Mouse (Mus musculus) erythroblast, embryonic 14.5 days (primary cell): ENCODE results near the gene Slc38a10. TPM values are rescaled to one million over a fixed set of nuclear protein-coding genes. Genes with fewer than 3 reads are reported as not detected.

Experiments used
- H3K27me3 ChIP-seq: 2 replicates; pipeline ENCODE4 v1.6.1; 2012; ENCODE audit warnings: inconsistent platforms; ENCODE audit not compliant: control insufficient read depth
- H3K36me3 ChIP-seq: 2 replicates; pipeline ENCODE4 v1.6.1; 2012; ENCODE audit warnings: mild to moderate bottlenecking, inconsistent platforms; ENCODE audit not compliant: control insufficient read depth
- H3K4me1 ChIP-seq: 2 replicates; pipeline ENCODE4 v1.6.1; 2012; ENCODE audit warnings: inconsistent platforms; ENCODE audit not compliant: control insufficient read depth
- H3K4me3 ChIP-seq: replicated peaks from 2 replicates; pipeline ENCODE3; 2012; ENCODE audit warnings: moderate library complexity, mild to moderate bottlenecking, inconsistent platforms
- H3K9me3 ChIP-seq: 2 replicates; pipeline ENCODE4 v1.6.1; 2012; ENCODE audit warnings: low read length, inconsistent platforms, mixed read lengths; ENCODE audit not compliant: control insufficient read depth
- GATA1 ChIP-seq: IDR thresholded peaks from 2 replicates; pipeline ENCODE4 v1.6.1; 2012; ENCODE audit warnings: low read length, inconsistent platforms, mixed read lengths
- TAL1 ChIP-seq: IDR thresholded peaks from 3 replicates; pipeline ENCODE4 v1.6.1; 2012; ENCODE audit warnings: low read length, inconsistent platforms, mixed read lengths
- polyA plus RNA-seq: library from polyadenylated mRNA; stranded (reverse); fragments of >175 nt; gene quantifications from 2 replicates; pipeline ENCODE4 v1.2.3, GENCODE M21; 2012

The Slc38a10 gene
- polyA plus RNA-seq, 1 experiment: 6.2 TPM

GRCm38 (mm10) chr11:120149510-120150200, 1.5 kb downstream of the Slc38a10 start:
- no peaks in the 10 kb centered on the region for H3K27me3 ChIP-seq
- peaks cover 49% of the 10 kb centered on the region for H3K4me1 ChIP-seq
- no peaks in the 10 kb centered on the region for H3K9me3 ChIP-seq
- peak overlapping the region; percentile 100 for H3K4me3 ChIP-seq
- no peak for TF ChIP-seq TAL1
- TF ChIP-seq GATA1: no peak
- peaks cover 38% of the 10 kb centered on the region for H3K36me3 ChIP-seq

- TF ChIP-seq TAL1 (no peak), GATA1 (no peak)
- Histone ChIP-seq H3K4me3 (no peak overlapping the region), H3K4me1 (peaks cover 56% of the 10 kb centered on the region), H3K36me3 (peaks cover 50% of the 10 kb centered on the region), H3K9me3 (no peaks in the 10 kb centered on the region), H3K27me3 (no peaks in the 10 kb centered on the region)
These were observed 2.8 kb downstream of the Slc38a10 start for GRCm38 (mm10) chr11:120148201-120148855.

- Histone ChIP-seq H3K9me3 (no peaks in the 10 kb centered on the region), H3K36me3 (peaks cover 83% of the 10 kb centered on the region), H3K27me3 (no peaks in the 10 kb centered on the region), H3K4me1 (peaks cover 44% of the 10 kb centered on the region), H3K4me3 (no peak overlapping the region)
- TF ChIP-seq GATA1: no peak
- TF ChIP-seq TAL1: no peak
These were observed 7.2 kb downstream of the Slc38a10 start for GRCm38 (mm10) chr11:120143708-120144497.

- Histone ChIP-seq H3K9me3 (no peaks in the 10 kb centered on the region), H3K4me3 (no peak overlapping the region), H3K36me3 (peaks cover 87% of the 10 kb centered on the region), H3K27me3 (no peaks in the 10 kb centered on the region), H3K4me1 (peaks cover 45% of the 10 kb centered on the region)
- TF ChIP-seq TAL1 (no peak), GATA1 (no peak)
These were observed 8.5 kb downstream of the Slc38a10 start for GRCm38 (mm10) chr11:120142601-120143051.

- H3K4me3 ChIP-seq: no peak overlapping the region
- no peak for TF ChIP-seq TAL1
- no peak for TF ChIP-seq GATA1
- peaks cover 59% of the 10 kb centered on the region for H3K4me1 ChIP-seq
- H3K27me3 ChIP-seq: no peaks in the 10 kb centered on the region
- no peaks in the 10 kb centered on the region for H3K9me3 ChIP-seq
- H3K36me3 ChIP-seq: peaks cover 83% of the 10 kb centered on the region
These were observed 10.9 kb downstream of the Slc38a10 start for GRCm38 (mm10) chr11:120140255-120140654.

- Histone ChIP-seq H3K9me3 (no peaks in the 10 kb centered on the region), H3K4me3 (no peak overlapping the region), H3K27me3 (no peaks in the 10 kb centered on the region), H3K4me1 (peaks cover 62% of the 10 kb centered on the region), H3K36me3 (peaks cover 84% of the 10 kb centered on the region)
- TF ChIP-seq TAL1: no peak
- no peak for TF ChIP-seq GATA1
These were observed 11.8 kb downstream of the Slc38a10 start for GRCm38 (mm10) chr11:120139309-120139731.

GRCm38 (mm10) chr11:120137625-120138004, 13.5 kb downstream of the Slc38a10 start:
- Histone ChIP-seq H3K4me3 (no peak overlapping the region), H3K4me1 (peaks cover 55% of the 10 kb centered on the region), H3K9me3 (no peaks in the 10 kb centered on the region), H3K36me3 (peaks cover 85% of the 10 kb centered on the region), H3K27me3 (no peaks in the 10 kb centered on the region)
- TF ChIP-seq GATA1: no peak
- TF ChIP-seq TAL1: no peak

- Histone ChIP-seq H3K4me3 (no peak overlapping the region), H3K9me3 (no peaks in the 10 kb centered on the region), H3K27me3 (no peaks in the 10 kb centered on the region), H3K36me3 (peaks cover 85% of the 10 kb centered on the region), H3K4me1 (peaks cover 52% of the 10 kb centered on the region)
- no peak for TF ChIP-seq GATA1
- TF ChIP-seq TAL1: no peak
These were observed 14.1 kb downstream of the Slc38a10 start for GRCm38 (mm10) chr11:120136796-120137624.
